Mouse (Mus musculus): ENCODE data around the gene Defb48. TPM values are rescaled to one million over a fixed set of nuclear protein-coding genes. Genes with fewer than 3 reads are reported as not detected.

The Defb48 gene
- polyA plus RNA-seq, 1 experiment from 2014 or later = not detected

GRCm38 (mm10) chr14:62991271-62991670 lies 7.0 kb upstream of the Defb48 start:
- no peak overlapping the region for H3K4me2 ChIP-seq (ENCODE audit: low read length)
- 82% methylated on average over 3 of the region's 3 CpGs for WGBS
- ATAC-seq = no peak

GRCm38 (mm10) chr14:62979815-62980214 lies 4.5 kb downstream of the Defb48 start:
- Histone ChIP-seq H3K27me3 (replicated peaks; ENCODE audit: control insufficient read depth, insufficient read depth, low read length) (no peaks in the 10 kb centered on the region), H3K27ac (ENCODE audit: low read depth, low read length) (no peak overlapping the region), H3K9ac (ENCODE audit: low read depth, low read length) (no peak overlapping the region), H3K4me2 (ENCODE audit: low read length) (no peak overlapping the region), H3K4me1 (ENCODE audit: control insufficient read depth, insufficient read depth, low read depth, low read length) (no peaks in the 10 kb centered on the region), H3K36me3 (ENCODE audit: control insufficient read depth, insufficient read depth, low read length) (no peaks in the 10 kb centered on the region), H3K9me3 (ENCODE audit: control insufficient read depth, low read length) (no peaks in the 10 kb centered on the region), H3K4me3 (ENCODE audit: low read length) (no peak overlapping the region)
- no peak for ATAC-seq
- 76% methylated on average over 1 of the region's 1 CpGs for WGBS

More at GRCm38 (mm10) chr14:62991271-62991670, 7.0 kb upstream of the Defb48 start:
- no peaks in the 10 kb centered on the region for H3K36me3 ChIP-seq (ENCODE audit: control insufficient read depth, insufficient read depth, low read length)
- H3K27me3 ChIP-seq (replicated peaks; ENCODE audit: control insufficient read depth, insufficient read depth, low read length) = no peaks in the 10 kb centered on the region
- no peak overlapping the region for H3K9ac ChIP-seq (ENCODE audit: low read depth, low read length)
- no peaks in the 10 kb centered on the region for H3K9me3 ChIP-seq (ENCODE audit: control insufficient read depth, low read length)
- no peaks in the 10 kb centered on the region for H3K4me1 ChIP-seq (ENCODE audit: control insufficient read depth, insufficient read depth, low read depth, low read length)
- no peak overlapping the region for H3K4me3 ChIP-seq (ENCODE audit: low read length)
- no peak overlapping the region for H3K27ac ChIP-seq (ENCODE audit: low read depth, low read length)

GRCm38 (mm10) chr14:62975046-62975445 lies 9.3 kb downstream of the Defb48 start:
- WGBS = 18% methylated on average over 5 of the region's 5 CpGs
- Histone ChIP-seq H3K4me2 (ENCODE audit: low read length) (no peak overlapping the region), H3K27ac (ENCODE audit: low read depth, low read length) (no peak overlapping the region)

GRCm38 (mm10) chr14:62965811-62966520 lies 18.3 kb downstream of the Defb48 start:
- 26% methylated on average over 15 of the region's 15 CpGs for WGBS
- H3K4me3 ChIP-seq (ENCODE audit: low read length) = peak overlapping the region; percentile 19
- no peaks in the 10 kb centered on the region for H3K27me3 ChIP-seq (replicated peaks; ENCODE audit: control insufficient read depth, insufficient read depth, low read length)
- no peak for ATAC-seq
- H3K4me1 ChIP-seq (ENCODE audit: control insufficient read depth, insufficient read depth, low read depth, low read length) = peaks cover 3% of the 10 kb centered on the region; the same call in 1 of the 2 replicates
- H3K27ac ChIP-seq (ENCODE audit: low read depth, low read length) = no peak overlapping the region
- H3K4me2 ChIP-seq (ENCODE audit: low read length) = peak overlapping the region; percentile 48
- H3K9ac ChIP-seq (ENCODE audit: low read depth, low read length) = 0 out of 2 replicates have a peak overlapping the region, but pooled peaks have one; percentile 31
- H3K36me3 ChIP-seq (ENCODE audit: control insufficient read depth, insufficient read depth, low read length) = no peaks in the 10 kb centered on the region
- no peaks in the 10 kb centered on the region for H3K9me3 ChIP-seq (ENCODE audit: control insufficient read depth, low read length)

More at GRCm38 (mm10) chr14:62975046-62975445, 9.3 kb downstream of the Defb48 start:
- no peaks in the 10 kb centered on the region for H3K36me3 ChIP-seq (ENCODE audit: control insufficient read depth, insufficient read depth, low read length)
- no peak overlapping the region for H3K9ac ChIP-seq (ENCODE audit: low read depth, low read length)
- no peak for ATAC-seq
- H3K9me3 ChIP-seq (ENCODE audit: control insufficient read depth, low read length) = no peaks in the 10 kb centered on the region
- H3K4me1 ChIP-seq (ENCODE audit: control insufficient read depth, insufficient read depth, low read depth, low read length) = no peaks in the 10 kb centered on the region
- no peaks in the 10 kb centered on the region for H3K27me3 ChIP-seq (replicated peaks; ENCODE audit: control insufficient read depth, insufficient read depth, low read length)
- no peak overlapping the region for H3K4me3 ChIP-seq (ENCODE audit: low read length)

- 86% methylated on average over 5 of the region's 5 CpGs for WGBS
- Histone ChIP-seq H3K27ac (ENCODE audit: low read depth, low read length) (no peak overlapping the region), H3K27me3 (replicated peaks; ENCODE audit: control insufficient read depth, insufficient read depth, low read length) (no peaks in the 10 kb centered on the region), H3K9me3 (ENCODE audit: control insufficient read depth, low read length) (no peaks in the 10 kb centered on the region), H3K4me3 (ENCODE audit: low read length) (no peak overlapping the region), H3K4me2 (ENCODE audit: low read length) (peak overlapping the region; percentile 48; the same call in 1 of the 2 replicates), H3K9ac (ENCODE audit: low read depth, low read length) (no peak overlapping the region), H3K36me3 (ENCODE audit: control insufficient read depth, insufficient read depth, low read length) (no peaks in the 10 kb centered on the region), H3K4me1 (ENCODE audit: control insufficient read depth, insufficient read depth, low read depth, low read length) (peaks cover 3% of the 10 kb centered on the region; the same call in 1 of the 2 replicates)
- no peak for ATAC-seq
Observed at GRCm38 (mm10) chr14:62965342-62965741, 19.0 kb downstream of the Defb48 start.

GRCm38 (mm10) chr14:62963632-62964031 lies 20.7 kb downstream of the Defb48 start:
- no peak overlapping the region for H3K27ac ChIP-seq (ENCODE audit: low read depth, low read length)
- no peaks in the 10 kb centered on the region for H3K27me3 ChIP-seq (replicated peaks; ENCODE audit: control insufficient read depth, insufficient read depth, low read length)
- peaks cover 3% of the 10 kb centered on the region; the same call in 1 of the 2 replicates for H3K4me1 ChIP-seq (ENCODE audit: control insufficient read depth, insufficient read depth, low read depth, low read length)
- no peak overlapping the region for H3K4me3 ChIP-seq (ENCODE audit: low read length)
- H3K36me3 ChIP-seq (ENCODE audit: control insufficient read depth, insufficient read depth, low read length) = no peaks in the 10 kb centered on the region
- no peak overlapping the region for H3K9ac ChIP-seq (ENCODE audit: low read depth, low read length)
- 87% methylated on average over 4 of the region's 4 CpGs for WGBS
- ATAC-seq = no peak
- no peaks in the 10 kb centered on the region for H3K9me3 ChIP-seq (ENCODE audit: control insufficient read depth, low read length)
- no peak overlapping the region for H3K4me2 ChIP-seq (ENCODE audit: low read length)

- no peak overlapping the region for H3K9ac ChIP-seq (ENCODE audit: low read depth, low read length)
- no peak overlapping the region for H3K27ac ChIP-seq (ENCODE audit: low read depth, low read length)
- peaks cover 11% of the 10 kb centered on the region for H3K36me3 ChIP-seq (ENCODE audit: control insufficient read depth, insufficient read depth, low read length)
- no peak overlapping the region for H3K4me2 ChIP-seq (ENCODE audit: low read length)
- WGBS = 91% methylated on average over 9 of the region's 9 CpGs
- H3K9me3 ChIP-seq (ENCODE audit: control insufficient read depth, low read length) = no peaks in the 10 kb centered on the region
- ATAC-seq = no peak
- H3K4me3 ChIP-seq (ENCODE audit: low read length) = no peak overlapping the region
- H3K27me3 ChIP-seq (replicated peaks; ENCODE audit: control insufficient read depth, insufficient read depth, low read length) = no peaks in the 10 kb centered on the region
- H3K4me1 ChIP-seq (ENCODE audit: control insufficient read depth, insufficient read depth, low read depth, low read length) = no peaks in the 10 kb centered on the region
Observed at GRCm38 (mm10) chr14:62956091-62956490, 28.2 kb downstream of the Defb48 start.

- ATAC-seq = no peak
- Histone ChIP-seq H3K27ac (ENCODE audit: low read depth, low read length) (no peak overlapping the region), H3K27me3 (replicated peaks; ENCODE audit: control insufficient read depth, insufficient read depth, low read length) (no peaks in the 10 kb centered on the region), H3K4me2 (ENCODE audit: low read length) (no peak overlapping the region), H3K9me3 (ENCODE audit: control insufficient read depth, low read length) (no peaks in the 10 kb centered on the region), H3K4me1 (ENCODE audit: control insufficient read depth, insufficient read depth, low read depth, low read length) (no peaks in the 10 kb centered on the region), H3K36me3 (ENCODE audit: control insufficient read depth, insufficient read depth, low read length) (peaks cover 3% of the 10 kb centered on the region; the same call in 1 of the 2 replicates), H3K9ac (ENCODE audit: low read depth, low read length) (no peak overlapping the region), H3K4me3 (ENCODE audit: low read length) (no peak overlapping the region)
- 88% methylated on average over 3 of the region's 3 CpGs for WGBS
Observed at GRCm38 (mm10) chr14:62946794-62947193, 37.5 kb downstream of the Defb48 start.

- Histone ChIP-seq H3K27me3 (replicated peaks; ENCODE audit: control insufficient read depth, insufficient read depth, low read length) (no peaks in the 10 kb centered on the region), H3K9ac (ENCODE audit: low read depth, low read length) (no peak overlapping the region), H3K4me2 (ENCODE audit: low read length) (no peak overlapping the region), H3K9me3 (ENCODE audit: control insufficient read depth, low read length) (peaks cover 2% of the 10 kb centered on the region; the same call in 1 of the 2 replicates), H3K4me3 (ENCODE audit: low read length) (no peak overlapping the region), H3K36me3 (ENCODE audit: control insufficient read depth, insufficient read depth, low read length) (peaks cover 7% of the 10 kb centered on the region), H3K27ac (ENCODE audit: low read depth, low read length) (no peak overlapping the region), H3K4me1 (ENCODE audit: control insufficient read depth, insufficient read depth, low read depth, low read length) (no peaks in the 10 kb centered on the region; the same call in 1 of the 2 replicates)
- ATAC-seq = no peak
- WGBS = 79% methylated on average over 14 of the region's 14 CpGs
Observed at GRCm38 (mm10) chr14:62940383-62941074, 43.8 kb downstream of the Defb48 start.

Measured in hindbrain, embryonic 16.5 days (tissue).